Mouse (Mus musculus) small intestine, adult 2 months (tissue): ENCODE data around the gene Cntnap2. TPM values are rescaled to one million over a fixed set of nuclear protein-coding genes. Genes with fewer than 3 reads are reported as not detected.

Experiments
- H3K27ac ChIP-seq: fragments of 200-500 bp; 2 replicates; pipeline ENCODE4 v1.5.1; 2012; ENCODE audit warnings: low read depth, low read length, control low read depth, inconsistent platforms; ENCODE audit not compliant: insufficient read depth
- H3K27me3 ChIP-seq: fragments of 200-500 bp; 2 replicates; pipeline ENCODE4 v1.6.1; 2012; ENCODE audit warnings: mild to moderate bottlenecking, moderate library complexity, low read length, inconsistent platforms; ENCODE audit not compliant: control insufficient read depth, insufficient read depth
- H3K36me3 ChIP-seq: fragments of 200-500 bp; 2 replicates; pipeline ENCODE4 v1.6.1; 2012; ENCODE audit warnings: mild to moderate bottlenecking, low read length, control low read depth, inconsistent platforms; ENCODE audit not compliant: control insufficient read depth, insufficient read depth
- H3K4me1 ChIP-seq: fragments of 200-500 bp; 2 replicates; pipeline ENCODE4 v1.6.1; 2012; ENCODE audit warnings: low read length, inconsistent platforms, mixed read lengths; ENCODE audit not compliant: control insufficient read depth, insufficient read depth, insufficient read length
- H3K4me3 ChIP-seq: fragments of 200-500 bp; 2 replicates; pipeline ENCODE4 v1.5.1; 2012; ENCODE audit warnings: low read depth, mild to moderate bottlenecking, control low read depth, inconsistent platforms, low read length, moderate library complexity
- CTCF ChIP-seq: fragments of 200-500 bp; IDR thresholded peaks from 2 replicates; pipeline ENCODE4 v1.5.1; 2012; ENCODE audit warnings: low read depth, mild to moderate bottlenecking, control low read depth, inconsistent platforms, low read length, moderate library complexity, mixed read lengths; ENCODE audit not compliant: insufficient replicate concordance, insufficient read length; ENCODE audit errors: extremely low read depth
- POLR2A ChIP-seq: fragments of 200-500 bp; IDR thresholded peaks from 2 replicates; pipeline ENCODE4 v1.6.1; 2012; ENCODE audit warnings: low read depth, mild to moderate bottlenecking, control low read depth, inconsistent platforms, low read length, moderate library complexity
- WGBS: fragments of 180-500 bp; shearing (Covaris S2); methylation state at CpG from one replicate; pipeline ENCODE4 v1.1.7; 2018; 5-methylcytosine and 5-hydroxymethylcytosine counted together
- polyA plus RNA-seq: library from polyadenylated mRNA; depleted of rRNA; stranded (reverse); fragments of >200 nt; gene quantifications from 2 replicates; pipeline ENCODE4 v1.2.3, GENCODE M21; 2012

Cntnap2 gene
- polyA plus RNA-seq, 1 experiment = 0.20 TPM

GRCm38 (mm10) chr6:47317253-47317652, 2258.1 kb downstream of the Cntnap2 start:
- H3K36me3 ChIP-seq = no peaks in the 10 kb centered on the region
- H3K4me3 ChIP-seq = no peak overlapping the region
- H3K4me1 ChIP-seq = peaks cover 5% of the 10 kb centered on the region
- TF ChIP-seq CTCF = no peak
- no peak for TF ChIP-seq POLR2A
- H3K27me3 ChIP-seq = no peaks in the 10 kb centered on the region
- H3K27ac ChIP-seq = no peak overlapping the region

DNA sequence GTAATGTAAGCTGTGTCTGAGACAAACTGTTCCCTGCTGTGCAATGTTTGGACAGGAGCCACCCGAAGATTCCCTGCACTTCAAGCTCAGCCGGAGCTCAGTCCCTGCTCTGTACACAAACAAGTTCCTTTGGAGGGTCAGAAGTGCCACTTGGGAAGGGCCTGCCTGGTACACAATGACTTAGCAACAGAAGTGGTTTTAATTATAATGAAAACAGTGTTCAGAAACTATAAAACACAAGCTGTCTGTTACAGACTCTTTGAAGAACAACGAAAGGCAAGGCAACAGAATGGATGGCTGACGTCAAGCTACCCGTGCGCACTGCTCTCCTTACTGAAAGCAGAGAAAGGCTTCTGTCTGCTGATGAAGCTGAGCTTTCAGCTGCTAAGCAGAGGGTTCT, 2259.5 kb downstream of the Cntnap2 start:
- no peaks in the 10 kb centered on the region for H3K27me3 ChIP-seq
- 15% methylated on average over 6 of the region's 6 CpGs for WGBS
- H3K36me3 ChIP-seq = no peaks in the 10 kb centered on the region
- peaks cover 5% of the 10 kb centered on the region for H3K4me1 ChIP-seq
- peak overlapping the region; percentile 2; the same call in 1 of the 2 replicates for H3K27ac ChIP-seq
- no peak overlapping the region for H3K4me3 ChIP-seq
- TF ChIP-seq POLR2A (no peak), CTCF (no peak)

- H3K4me1 ChIP-seq = peaks cover 5% of the 10 kb centered on the region
- WGBS = 33% methylated on average over 5 of the region's 5 CpGs
- no peaks in the 10 kb centered on the region for H3K27me3 ChIP-seq
- no peak overlapping the region for H3K27ac ChIP-seq
- H3K4me3 ChIP-seq = no peak overlapping the region
- no peak for TF ChIP-seq CTCF
- no peak for TF ChIP-seq POLR2A
- H3K36me3 ChIP-seq = no peaks in the 10 kb centered on the region
Observed at GRCm38 (mm10) chr6:47319309-47319983, 2260.3 kb downstream of the Cntnap2 start.

- 0 out of 2 replicates have a peak, but pooled peaks cover 2% of the 10 kb centered on the region for H3K4me1 ChIP-seq
- H3K36me3 ChIP-seq = no peaks in the 10 kb centered on the region
- H3K27me3 ChIP-seq = no peaks in the 10 kb centered on the region
- no peak overlapping the region for H3K4me3 ChIP-seq
- WGBS = 49% methylated on average over 5 of the region's 5 CpGs
- no peak overlapping the region for H3K27ac ChIP-seq
- TF ChIP-seq CTCF (no peak), POLR2A (no peak)
Observed at GRCm38 (mm10) chr6:47323169-47323835, 2264.1 kb downstream of the Cntnap2 start.

DNA sequence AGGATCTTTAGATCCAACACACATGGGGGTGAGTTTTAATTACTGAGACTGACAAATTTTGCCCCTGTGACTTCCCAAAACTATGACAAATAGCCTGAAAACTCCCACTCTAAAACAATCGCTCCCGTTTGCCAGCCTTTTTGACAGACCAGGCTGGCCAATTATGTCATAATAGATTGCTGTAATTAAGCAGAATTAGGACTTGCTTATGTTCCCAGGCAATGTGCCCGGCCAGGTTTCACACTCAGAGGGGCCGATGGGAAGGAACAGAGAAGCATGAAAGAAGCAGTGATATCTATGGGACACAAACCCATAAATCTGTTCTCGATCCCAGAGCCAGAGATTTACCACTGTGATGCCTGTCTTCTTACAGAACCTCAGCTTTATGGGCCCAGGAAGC, 2264.7 kb downstream of the Cntnap2 start:
- Histone ChIP-seq H3K4me1 (0 out of 2 replicates have a peak, but pooled peaks cover 2% of the 10 kb centered on the region), H3K27ac (no peak overlapping the region), H3K4me3 (no peak overlapping the region), H3K36me3 (no peaks in the 10 kb centered on the region), H3K27me3 (no peaks in the 10 kb centered on the region)
- TF ChIP-seq CTCF (no peak), POLR2A (no peak)
- WGBS = 75% methylated on average over 5 of the region's 5 CpGs

DNA sequence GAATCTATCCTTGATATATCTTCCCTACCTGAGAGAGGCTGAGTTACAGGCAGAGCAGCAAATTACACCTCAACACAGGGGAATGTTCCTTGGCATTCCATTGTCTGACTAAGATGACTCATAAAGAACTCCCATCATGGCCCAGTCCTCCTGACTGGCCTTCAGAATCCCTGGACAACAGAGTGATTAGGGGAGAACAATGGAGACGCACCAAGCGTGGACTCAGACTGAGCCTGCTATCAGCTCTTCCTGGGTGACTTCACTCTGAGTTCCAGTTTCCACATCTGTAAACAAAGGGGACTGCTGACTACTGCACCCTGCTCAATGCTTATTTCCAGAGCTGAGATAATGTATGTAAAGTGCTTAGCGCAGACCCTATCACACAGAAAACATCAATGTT, 2269.1 kb downstream of the Cntnap2 start:
- Histone ChIP-seq H3K27ac (no peak overlapping the region), H3K36me3 (no peaks in the 10 kb centered on the region), H3K4me1 (no peaks in the 10 kb centered on the region), H3K27me3 (no peaks in the 10 kb centered on the region), H3K4me3 (no peak overlapping the region)
- WGBS = 76% methylated on average over 3 of the region's 3 CpGs
- no peak for TF ChIP-seq CTCF
- TF ChIP-seq POLR2A = no peak

DNA sequence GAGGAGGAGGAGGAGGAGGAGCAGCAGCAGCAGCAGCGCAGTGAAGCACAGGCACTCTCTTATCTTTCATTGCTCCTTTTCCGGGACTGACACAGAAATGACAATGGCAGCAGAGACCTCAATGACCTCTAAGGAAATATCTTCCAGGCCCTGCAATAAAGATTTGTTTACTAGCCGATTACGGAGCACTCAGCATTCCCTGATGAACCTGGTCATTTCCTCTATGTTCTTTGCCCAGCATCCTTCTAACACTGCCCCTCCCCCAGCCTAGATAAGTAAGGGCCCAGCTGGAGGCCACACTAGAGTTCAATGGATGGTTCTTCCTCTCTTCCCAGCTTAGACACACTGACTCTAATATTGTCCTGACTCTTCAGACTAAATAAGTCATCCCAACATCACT, 2270.1 kb downstream of the Cntnap2 start:
- Histone ChIP-seq H3K4me3 (no peak overlapping the region), H3K4me1 (no peaks in the 10 kb centered on the region), H3K36me3 (no peaks in the 10 kb centered on the region), H3K27ac (no peak overlapping the region), H3K27me3 (no peaks in the 10 kb centered on the region)
- 7% methylated on average over 4 of the region's 4 CpGs for WGBS
- TF ChIP-seq CTCF = no peak
- no peak for TF ChIP-seq POLR2A
